Mouse (Mus musculus) adrenal gland, adult 18-20 months (tissue): Measurements from ENCODE around the gene Cldn15. TPM values are rescaled to one million over a fixed set of nuclear protein-coding genes. Genes with fewer than 3 reads are reported as not detected.
"Not testable (repeated sequence)": the region's sequence is repeated elsewhere in the genome, so short reads cannot be mapped to it uniquely, and the experiment has no call there.

Source experiments
- DNase-seq, 2 experiments: peaks; one replicate each; pipeline ENCODE4 v3.0.0; 2021 to 2022; ENCODE audit warnings: low spot score in 2 of 2
- long read RNA-seq, 2 experiments: library from polyadenylated mRNA; stranded (forward); transcript quantifications; one replicate each; pipeline ENCODE4 v2.0.0; 2021
- total RNA-seq, 2 experiments: library from RNA; stranded (reverse); gene quantifications; 1 replicate in 1 of 2; 2 replicates in 1 of 2; pipeline ENCODE4 v1.2.3; 2021

Cldn15 gene
- total RNA-seq, result 10 to 100 TPM; 12.7 TPM
- long read RNA-seq, experiment 1, transcript Cldn15-201 (5 exons, 1,850 nt), result major isoform, 6 of 7 reads
- long read RNA-seq, experiment 1, partial matches to known transcripts, result 0 of 7 reads
- long read RNA-seq, experiment 1, other reads (novel, unspliced or antisense), result 1 of 7 reads
- long read RNA-seq, experiment 2, transcript Cldn15-201 (5 exons, 1,850 nt), result major isoform, 20 of 21 reads
- long read RNA-seq, experiment 2, partial matches to known transcripts, result 0 of 21 reads
- long read RNA-seq, experiment 2, other reads (novel, unspliced or antisense), result 1 of 21 reads

- DNase-seq, result no peak
These were observed at the start of gene Cldn15 for GRCm38 (mm10) chr5:136966331-136966730. Gene Cldn15 (plus strand): TSS chr5:136966616.

GRCm38 (mm10) chr5:136917613-136918242 lies 48.7 kb upstream of the Cldn15 start:
- DNase-seq, result no peak

- peak; percentile 52 to 53 for DNase-seq
These were observed 47.6 kb upstream of the Cldn15 start for GRCm38 (mm10) chr5:136918655-136919472.

GRCm38 (mm10) chr5:136919546-136920301 lies 46.7 kb upstream of the Cldn15 start:
- no peak for DNase-seq

GRCm38 (mm10) chr5:136922830-136923229 lies 43.6 kb upstream of the Cldn15 start:
- no peak for DNase-seq

- no peak for DNase-seq
These were observed 42.5 kb upstream of the Cldn15 start for GRCm38 (mm10) chr5:136923751-136924478.

GRCm38 (mm10) chr5:136929073-136929472 lies 37.3 kb upstream of the Cldn15 start:
- DNase-seq, result peak; percentile 82 to 83

GRCm38 (mm10) chr5:136931896-136932295 lies 34.5 kb upstream of the Cldn15 start:
- no peak for DNase-seq

GRCm38 (mm10) chr5:136932956-136933355 lies 33.5 kb upstream of the Cldn15 start:
- DNase-seq, result no peak

- DNase-seq, result no peak
These were observed 32.5 kb upstream of the Cldn15 start for GRCm38 (mm10) chr5:136933930-136934329.

- no peak for DNase-seq
These were observed 30.3 kb upstream of the Cldn15 start for GRCm38 (mm10) chr5:136935905-136936695.

GRCm38 (mm10) chr5:136936750-136937149 lies 29.7 kb upstream of the Cldn15 start:
- DNase-seq, result no peak

GRCm38 (mm10) chr5:136937621-136938020 lies 28.8 kb upstream of the Cldn15 start:
- no peak for DNase-seq

GRCm38 (mm10) chr5:136939284-136939683 lies 27.1 kb upstream of the Cldn15 start:
- no peak for DNase-seq

- not testable (repeated sequence) for DNase-seq
These were observed 26.4 kb upstream of the Cldn15 start for GRCm38 (mm10) chr5:136940029-136940428.

- no peak for DNase-seq
These were observed 25.4 kb upstream of the Cldn15 start for GRCm38 (mm10) chr5:136940845-136941560.

- no peak for DNase-seq
These were observed 23.6 kb upstream of the Cldn15 start for GRCm38 (mm10) chr5:136942781-136943180.

GRCm38 (mm10) chr5:136943382-136943781 lies 23.0 kb upstream of the Cldn15 start:
- DNase-seq, result no peak

- no peak for DNase-seq
These were observed 21.3 kb upstream of the Cldn15 start for GRCm38 (mm10) chr5:136945084-136945483.
